Mouse (Mus musculus) bone marrow, adult 2 months (tissue): Measurements from ENCODE around the gene Nop9.

Experiments used
- CTCF ChIP-seq: fragments of 200-500 bp; IDR thresholded peaks from 2 replicates; pipeline ENCODE4 v1.5.1; 2011; ENCODE audit warnings: low read length, control low read depth; ENCODE audit not compliant: control insufficient read depth, insufficient read depth
- POLR2A ChIP-seq: fragments of 200-500 bp; IDR thresholded peaks from 2 replicates; pipeline ENCODE4 v1.6.1; 2011; ENCODE audit warnings: low read depth, mild to moderate bottlenecking, control low read depth, low read length, borderline replicate concordance; ENCODE audit not compliant: control insufficient read depth

DNA sequence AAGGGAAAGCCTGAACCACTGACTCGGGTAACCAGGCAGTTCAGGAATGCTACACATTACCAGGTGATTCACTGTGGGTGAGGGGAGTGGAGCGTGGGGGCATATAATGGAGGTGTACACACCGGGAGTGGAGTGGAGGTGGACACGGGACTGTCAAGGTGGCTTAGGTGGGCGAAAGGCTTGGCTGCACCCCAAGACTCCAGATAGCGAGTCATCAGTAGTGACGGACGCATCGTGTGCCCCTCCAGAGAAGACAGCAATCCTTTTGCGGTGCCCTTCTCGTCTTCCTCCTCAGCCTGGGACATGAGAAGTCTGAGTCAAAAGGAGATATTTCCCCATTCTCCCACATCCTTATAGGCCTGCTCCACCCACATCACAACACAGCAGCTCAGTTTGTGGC is 32.3 kb downstream of the Nop9 start:
- TF ChIP-seq CTCF (no peak), POLR2A (no peak)
